Mouse (Mus musculus): ENCODE measurements around the gene Timm23.

DNA sequence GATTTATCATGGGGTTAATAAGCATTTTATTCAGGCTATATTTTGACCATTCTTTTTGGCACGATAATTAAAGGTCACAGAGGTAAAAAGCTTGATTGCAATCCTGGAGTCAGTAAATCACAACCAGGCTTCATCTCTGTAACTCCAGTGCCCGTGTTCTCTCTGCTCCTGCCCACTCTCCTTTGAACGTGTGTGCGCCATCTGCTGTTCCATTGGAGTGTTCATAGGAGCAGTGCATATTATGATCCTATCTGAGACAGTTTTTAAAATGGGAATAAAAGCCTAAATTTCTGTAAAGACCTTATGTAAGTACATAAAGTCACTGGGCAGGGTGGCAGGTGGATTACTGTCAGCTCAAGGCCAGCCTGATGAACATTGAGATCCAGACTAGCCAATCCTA lies 40.7 kb upstream of the Timm23 start:
- TF ChIP-seq CTCF (IDR thresholded peaks at IDR 0.05; ENCODE audit: low read depth, low read length) (no peak), GATA1 (IDR thresholded peaks at IDR 0.05; ENCODE audit: borderline replicate concordance, low read length) (no peak), TAL1 (conservative IDR thresholded peaks at IDR 0.05; ENCODE audit: low read depth, low read length) (no peak)

Measured in G1E (cell line).